Mouse (Mus musculus): ENCODE data around the gene Ank3. TPM values are rescaled to one million over a fixed set of nuclear protein-coding genes. Genes with fewer than 3 reads are reported as not detected.

Gene Ank3
- polyA plus RNA-seq, 1 experiment from 2014 or later = 48.9 TPM

DNA sequence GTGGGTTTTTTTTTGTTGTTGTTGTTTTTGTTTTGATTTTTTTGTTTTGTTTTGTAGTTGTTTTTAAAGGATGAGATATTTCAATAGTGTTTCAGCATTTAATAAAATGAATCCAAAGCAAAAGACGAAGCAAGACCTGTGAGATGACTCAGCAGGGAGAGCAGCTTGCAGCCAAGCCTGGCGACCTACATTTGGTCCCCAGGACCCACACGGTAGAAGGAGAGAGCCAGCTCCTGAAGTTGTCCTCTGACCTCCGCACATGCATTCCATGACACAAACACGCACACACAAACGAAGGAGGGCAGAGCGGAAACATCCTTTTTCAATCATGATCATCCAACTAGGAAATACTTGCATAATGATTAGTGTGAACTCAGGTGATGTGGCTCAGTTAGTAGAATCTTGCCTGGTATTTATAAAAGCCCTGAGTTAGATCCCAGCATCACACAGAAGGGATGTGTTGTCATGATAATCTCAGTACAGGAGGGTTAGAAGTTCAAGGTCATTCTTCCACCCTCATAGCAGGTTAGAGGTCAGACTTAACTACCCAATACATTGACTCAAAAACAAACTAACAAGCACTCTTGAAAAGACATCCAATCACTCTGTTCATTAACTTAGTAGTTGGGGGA lies 461.4 kb downstream of the Ank3 start:
- H3K36me3 ChIP-seq (ENCODE audit: control insufficient read depth, insufficient read depth, low read length) = no peaks in the 10 kb centered on the region
- no peaks in the 10 kb centered on the region for H3K27me3 ChIP-seq (ENCODE audit: control insufficient read depth, insufficient read depth, low read length)
- WGBS (ENCODE audit: insufficient replicate concordance) = 88% methylated on average over 7 of the region's 7 CpGs
- H3K4me2 ChIP-seq = no peak overlapping the region
- no peak for ATAC-seq (replicated peaks; ENCODE audit: insufficient number of reproducible peaks, low FRiP score, low TSS enrichment)
- H3K4me1 ChIP-seq (ENCODE audit: control insufficient read depth, insufficient read depth, low read length) = peaks cover 7% of the 10 kb centered on the region
- H3K27ac ChIP-seq (ENCODE audit: low read depth, low read length) = no peak overlapping the region
- no peak overlapping the region for H3K9ac ChIP-seq (ENCODE audit: low read depth, low read length)
- H3K9me3 ChIP-seq (replicated peaks; ENCODE audit: control insufficient read depth, low read length) = no peaks in the 10 kb centered on the region; the same call in 1 of the 2 replicates
- H3K4me3 ChIP-seq (ENCODE audit: low read depth, low read length) = no peak overlapping the region

DNA sequence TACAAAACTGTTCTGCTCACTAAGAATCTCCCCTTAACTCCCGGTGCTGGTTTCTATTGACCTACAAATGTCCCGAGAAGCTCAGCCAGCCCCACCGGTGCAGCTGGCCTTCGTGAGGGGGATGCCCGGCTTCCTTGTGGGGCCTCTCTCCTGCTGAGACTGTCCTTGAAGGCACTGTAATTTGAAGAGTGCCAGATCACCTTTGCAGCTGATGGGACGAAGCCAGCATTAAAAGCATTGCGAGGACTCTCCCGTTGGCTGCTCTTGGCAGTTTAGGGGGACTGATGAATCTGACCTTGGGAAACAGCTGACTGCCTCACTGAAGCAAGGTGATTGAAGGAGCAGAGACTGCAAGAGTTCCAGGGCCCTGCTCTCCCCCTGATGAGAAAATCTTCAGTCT lies 464.3 kb downstream of the Ank3 start:
- Histone ChIP-seq H3K4me3 (ENCODE audit: low read depth, low read length) (no peak overlapping the region), H3K9ac (ENCODE audit: low read depth, low read length) (no peak overlapping the region), H3K36me3 (ENCODE audit: control insufficient read depth, insufficient read depth, low read length) (peaks cover 3% of the 10 kb centered on the region; the same call in 1 of the 2 replicates), H3K4me2 (no peak overlapping the region), H3K9me3 (replicated peaks; ENCODE audit: control insufficient read depth, low read length) (no peaks in the 10 kb centered on the region), H3K27ac (ENCODE audit: low read depth, low read length) (0 out of 2 replicates have a peak overlapping the region, but pooled peaks have one; percentile 11), H3K4me1 (ENCODE audit: control insufficient read depth, insufficient read depth, low read length) (peaks cover 7% of the 10 kb centered on the region), H3K27me3 (ENCODE audit: control insufficient read depth, insufficient read depth, low read length) (no peaks in the 10 kb centered on the region)
- 44% methylated on average over 8 of the region's 8 CpGs for WGBS (ENCODE audit: insufficient replicate concordance)
- ATAC-seq (replicated peaks; ENCODE audit: insufficient number of reproducible peaks, low FRiP score, low TSS enrichment) = no peak

DNA sequence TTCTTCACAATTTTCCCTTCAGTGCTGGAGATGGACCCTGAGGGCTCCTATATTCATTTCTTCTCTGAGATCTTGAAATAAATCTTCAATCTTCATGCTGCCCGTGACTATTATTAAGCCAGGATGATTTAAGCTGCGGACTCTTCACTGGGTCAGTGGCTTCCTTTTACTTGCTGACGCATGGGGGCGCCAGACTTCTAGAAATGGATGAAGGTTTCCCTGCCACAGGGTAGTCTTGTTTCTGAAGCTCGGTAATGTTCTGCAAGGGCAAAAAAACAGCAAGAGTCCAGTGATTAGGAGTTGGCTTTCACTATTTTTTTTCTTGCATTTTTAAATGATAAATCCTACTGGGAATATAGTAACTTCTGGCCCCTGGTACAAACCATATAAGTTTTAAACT lies 471.8 kb downstream of the Ank3 start:
- WGBS (ENCODE audit: insufficient replicate concordance) = 17% methylated on average over 5 of the region's 5 CpGs
- ATAC-seq (replicated peaks; ENCODE audit: insufficient number of reproducible peaks, low FRiP score, low TSS enrichment) = no peak
- H3K27me3 ChIP-seq (ENCODE audit: control insufficient read depth, insufficient read depth, low read length) = no peaks in the 10 kb centered on the region
- H3K27ac ChIP-seq (ENCODE audit: low read depth, low read length) = no peak overlapping the region
- no peaks in the 10 kb centered on the region for H3K9me3 ChIP-seq (replicated peaks; ENCODE audit: control insufficient read depth, low read length)
- no peak overlapping the region for H3K9ac ChIP-seq (ENCODE audit: low read depth, low read length)
- H3K36me3 ChIP-seq (ENCODE audit: control insufficient read depth, insufficient read depth, low read length) = peaks cover 8% of the 10 kb centered on the region
- H3K4me3 ChIP-seq (ENCODE audit: low read depth, low read length) = no peak overlapping the region
- no peaks in the 10 kb centered on the region for H3K4me1 ChIP-seq (ENCODE audit: control insufficient read depth, insufficient read depth, low read length)
- no peak overlapping the region for H3K4me2 ChIP-seq

DNA sequence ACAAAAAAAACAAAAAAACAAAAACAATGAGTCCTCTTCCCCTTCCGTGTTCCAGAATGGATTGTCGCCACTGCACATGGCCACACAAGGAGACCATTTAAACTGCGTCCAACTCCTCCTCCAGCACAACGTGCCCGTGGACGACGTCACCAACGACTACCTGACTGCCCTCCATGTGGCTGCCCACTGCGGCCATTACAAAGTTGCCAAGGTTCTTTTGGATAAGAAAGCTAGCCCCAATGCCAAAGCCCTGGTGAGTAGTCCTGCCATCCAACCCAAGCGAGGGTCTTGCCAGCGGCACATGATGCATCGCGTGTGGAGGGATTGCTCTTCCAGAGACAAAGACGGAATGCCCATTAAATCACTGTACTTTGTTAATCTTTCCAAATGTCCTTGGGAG lies 472.4 kb downstream of the Ank3 start:
- no peak for ATAC-seq (replicated peaks; ENCODE audit: insufficient number of reproducible peaks, low FRiP score, low TSS enrichment)
- no peak overlapping the region for H3K4me3 ChIP-seq (ENCODE audit: low read depth, low read length)
- no peaks in the 10 kb centered on the region for H3K27me3 ChIP-seq (ENCODE audit: control insufficient read depth, insufficient read depth, low read length)
- WGBS (ENCODE audit: insufficient replicate concordance) = 88% methylated on average over 14 of the region's 14 CpGs
- H3K4me2 ChIP-seq = no peak overlapping the region
- H3K36me3 ChIP-seq (ENCODE audit: control insufficient read depth, insufficient read depth, low read length) = peaks cover 8% of the 10 kb centered on the region
- no peak overlapping the region for H3K27ac ChIP-seq (ENCODE audit: low read depth, low read length)
- no peaks in the 10 kb centered on the region for H3K9me3 ChIP-seq (replicated peaks; ENCODE audit: control insufficient read depth, low read length)
- H3K4me1 ChIP-seq (ENCODE audit: control insufficient read depth, insufficient read depth, low read length) = no peaks in the 10 kb centered on the region
- no peak overlapping the region for H3K9ac ChIP-seq (ENCODE audit: low read depth, low read length)

DNA sequence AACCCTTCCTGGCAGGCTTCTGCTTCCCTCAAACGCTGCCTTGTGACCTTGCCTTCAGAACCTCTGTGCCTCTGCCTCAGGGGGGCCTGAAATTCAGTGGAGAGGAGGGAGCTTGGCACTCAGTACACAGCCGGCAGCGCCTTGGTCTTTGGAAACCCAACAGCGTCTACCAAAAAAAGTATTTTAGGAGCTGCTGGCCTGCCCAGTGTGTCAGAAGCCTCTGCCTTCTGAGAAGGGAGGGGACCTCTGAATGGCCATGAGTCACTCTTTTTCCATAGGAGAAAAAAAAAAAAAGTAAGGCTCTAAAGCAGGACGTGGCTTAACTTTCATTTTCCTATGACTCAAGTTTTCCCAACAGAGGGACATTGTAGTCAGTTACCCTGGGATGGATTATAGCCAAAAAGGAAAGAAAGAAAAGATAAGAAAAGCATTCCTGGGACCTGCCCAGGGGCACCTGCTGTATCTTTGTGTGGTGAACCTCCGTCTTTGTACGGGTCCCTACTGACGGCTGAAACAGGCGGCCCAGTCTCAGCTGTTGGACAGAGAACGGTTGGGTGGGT lies 473.7 kb downstream of the Ank3 start:
- no peak overlapping the region for H3K9ac ChIP-seq (ENCODE audit: low read depth, low read length)
- no peaks in the 10 kb centered on the region for H3K9me3 ChIP-seq (replicated peaks; ENCODE audit: control insufficient read depth, low read length)
- H3K4me2 ChIP-seq = peak overlapping the region; percentile 19; the same call in 1 of the 2 replicates
- no peaks in the 10 kb centered on the region for H3K27me3 ChIP-seq (ENCODE audit: control insufficient read depth, insufficient read depth, low read length)
- ATAC-seq (replicated peaks; ENCODE audit: insufficient number of reproducible peaks, low FRiP score, low TSS enrichment) = peak; percentile 38; the same call in 1 of the 2 replicates
- H3K4me3 ChIP-seq (ENCODE audit: low read depth, low read length) = no peak overlapping the region
- H3K36me3 ChIP-seq (ENCODE audit: control insufficient read depth, insufficient read depth, low read length) = peaks cover 8% of the 10 kb centered on the region
- 59% methylated on average over 10 of the region's 10 CpGs for WGBS (ENCODE audit: insufficient replicate concordance)
- no peaks in the 10 kb centered on the region for H3K4me1 ChIP-seq (ENCODE audit: control insufficient read depth, insufficient read depth, low read length)
- peak overlapping the region; percentile 72 for H3K27ac ChIP-seq (ENCODE audit: low read depth, low read length)

DNA sequence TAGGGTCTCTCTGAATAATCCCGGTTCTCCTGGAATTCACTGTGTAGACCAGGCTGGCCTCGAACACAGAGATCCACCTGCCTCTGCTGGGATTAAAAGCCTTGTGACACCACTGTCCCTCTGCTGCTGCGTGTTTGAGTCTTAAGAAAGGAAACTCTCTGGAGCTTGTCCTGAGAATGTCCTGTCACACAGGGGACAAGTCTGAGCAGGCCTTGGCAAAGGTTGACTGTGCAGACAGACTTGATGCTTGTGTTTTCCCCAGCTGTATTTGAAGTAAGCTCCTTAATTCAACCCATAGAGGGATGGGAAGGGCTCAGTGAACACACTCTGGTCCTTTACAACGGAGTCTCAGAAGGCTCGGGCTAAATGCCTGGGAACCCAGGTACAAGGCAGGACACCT lies 474.3 kb downstream of the Ank3 start:
- H3K9me3 ChIP-seq (replicated peaks; ENCODE audit: control insufficient read depth, low read length) = no peaks in the 10 kb centered on the region
- no peak overlapping the region for H3K9ac ChIP-seq (ENCODE audit: low read depth, low read length)
- 79% methylated on average over 5 of the region's 5 CpGs for WGBS (ENCODE audit: insufficient replicate concordance)
- no peaks in the 10 kb centered on the region for H3K4me1 ChIP-seq (ENCODE audit: control insufficient read depth, insufficient read depth, low read length)
- no peak for ATAC-seq (replicated peaks; ENCODE audit: insufficient number of reproducible peaks, low FRiP score, low TSS enrichment)
- no peak overlapping the region for H3K4me3 ChIP-seq (ENCODE audit: low read depth, low read length)
- peak overlapping the region; percentile 72; the same call in 1 of the 2 replicates for H3K27ac ChIP-seq (ENCODE audit: low read depth, low read length)
- H3K27me3 ChIP-seq (ENCODE audit: control insufficient read depth, insufficient read depth, low read length) = no peaks in the 10 kb centered on the region
- H3K36me3 ChIP-seq (ENCODE audit: control insufficient read depth, insufficient read depth, low read length) = peaks cover 5% of the 10 kb centered on the region
- no peak overlapping the region for H3K4me2 ChIP-seq

DNA sequence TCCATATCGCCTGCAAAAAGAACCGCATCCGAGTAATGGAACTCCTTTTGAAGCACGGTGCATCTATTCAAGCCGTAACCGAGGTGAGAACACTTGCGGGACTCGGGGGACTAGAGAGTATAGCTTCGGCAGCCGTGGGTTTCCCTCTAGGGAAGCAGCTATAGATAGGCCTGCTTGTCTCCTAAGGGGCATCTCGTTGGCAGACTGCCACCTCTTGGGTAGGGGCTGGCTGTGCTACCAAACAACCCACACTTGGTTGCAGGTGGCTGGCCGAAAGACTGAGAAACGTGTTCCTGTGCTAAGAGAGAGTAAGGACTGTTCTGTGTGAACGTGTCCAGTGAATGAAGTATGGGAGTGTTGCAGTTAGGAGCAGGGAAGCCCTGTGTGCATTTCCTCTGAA lies 476.2 kb downstream of the Ank3 start:
- H3K9ac ChIP-seq (ENCODE audit: low read depth, low read length) = no peak overlapping the region
- no peak overlapping the region for H3K4me3 ChIP-seq (ENCODE audit: low read depth, low read length)
- peaks cover 5% of the 10 kb centered on the region for H3K36me3 ChIP-seq (ENCODE audit: control insufficient read depth, insufficient read depth, low read length)
- no peaks in the 10 kb centered on the region for H3K27me3 ChIP-seq (ENCODE audit: control insufficient read depth, insufficient read depth, low read length)
- H3K4me1 ChIP-seq (ENCODE audit: control insufficient read depth, insufficient read depth, low read length) = no peaks in the 10 kb centered on the region
- H3K9me3 ChIP-seq (replicated peaks; ENCODE audit: control insufficient read depth, low read length) = no peaks in the 10 kb centered on the region
- no peak overlapping the region for H3K27ac ChIP-seq (ENCODE audit: low read depth, low read length)
- no peak overlapping the region for H3K4me2 ChIP-seq
- WGBS (ENCODE audit: insufficient replicate concordance) = 83% methylated on average over 14 of the region's 14 CpGs
- no peak for ATAC-seq (replicated peaks; ENCODE audit: insufficient number of reproducible peaks, low FRiP score, low TSS enrichment)

DNA sequence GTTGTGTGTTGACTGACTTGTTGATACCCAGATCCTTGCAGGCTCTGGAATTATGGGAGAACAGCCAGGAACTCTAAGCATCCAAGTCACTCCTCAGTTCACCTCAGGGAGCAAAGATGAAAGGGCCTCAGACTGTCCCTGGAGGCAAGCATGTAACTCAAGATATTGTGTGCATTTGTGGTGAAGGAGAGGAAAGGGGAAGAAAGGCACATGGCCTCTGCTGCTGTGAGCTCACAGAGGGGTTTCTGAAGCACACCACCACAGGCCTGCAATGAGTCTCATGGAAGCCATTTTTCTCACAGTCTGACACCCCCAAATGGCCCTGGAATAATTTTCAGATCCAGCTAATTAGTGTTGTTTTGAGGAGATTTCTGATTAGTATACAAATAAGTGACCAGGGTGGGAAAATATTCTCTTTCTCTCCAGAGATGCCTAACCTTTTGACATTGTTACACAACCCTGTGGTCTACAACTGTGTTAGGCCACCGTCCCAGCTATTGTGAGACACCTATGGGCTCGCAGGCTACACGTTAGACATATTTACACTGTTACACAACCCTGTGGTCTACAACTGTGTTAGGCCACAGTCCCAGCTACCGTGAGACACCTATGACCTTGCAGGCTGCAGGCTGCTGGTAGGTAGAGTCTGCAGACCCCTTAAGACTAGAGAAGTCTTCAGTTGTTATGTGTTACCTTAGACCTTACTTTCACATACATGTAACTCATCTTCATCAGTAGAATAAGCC lies 485.5 kb downstream of the Ank3 start:
- ATAC-seq (replicated peaks; ENCODE audit: insufficient number of reproducible peaks, low FRiP score, low TSS enrichment) = no peak
- Histone ChIP-seq H3K4me3 (ENCODE audit: low read depth, low read length) (no peak overlapping the region), H3K27ac (ENCODE audit: low read depth, low read length) (no peak overlapping the region), H3K4me1 (ENCODE audit: control insufficient read depth, insufficient read depth, low read length) (peaks cover 11% of the 10 kb centered on the region), H3K36me3 (ENCODE audit: control insufficient read depth, insufficient read depth, low read length) (peaks cover 24% of the 10 kb centered on the region), H3K4me2 (no peak overlapping the region), H3K27me3 (ENCODE audit: control insufficient read depth, insufficient read depth, low read length) (no peaks in the 10 kb centered on the region), H3K9me3 (replicated peaks; ENCODE audit: control insufficient read depth, low read length) (no peaks in the 10 kb centered on the region), H3K9ac (ENCODE audit: low read depth, low read length) (no peak overlapping the region)
- 91% methylated on average over 4 of the region's 4 CpGs for WGBS (ENCODE audit: insufficient replicate concordance)
